Mouse (Mus musculus): ENCODE measurements at regions not wholly inside any gene's neighbourhood (a gene's known extent, or its start where the extent isn't known, plus 50 kb on each side); places are given as distances from the start of the nearest gene placed in this dataset.

- no peaks in the 10 kb centered on the region for H3K36me3 ChIP-seq (ENCODE audit: control insufficient read depth, insufficient read depth, low read length, poor library complexity, severe bottlenecking)
- no peak overlapping the region for H3K27ac ChIP-seq (ENCODE audit: insufficient read depth, low read depth, low read length, poor library complexity, severe bottlenecking)
- no peaks in the 10 kb centered on the region for H3K9me3 ChIP-seq (ENCODE audit: control insufficient read depth, insufficient read depth, low read depth, low read length)
- no peak for DNase-seq (ENCODE audit: low read depth, low spot score)
- TF ChIP-seq HCFC1 (IDR thresholded peaks at IDR 0.05; ENCODE audit: borderline replicate concordance, insufficient read depth, low read length) (no peak), CHD2 (IDR thresholded peaks at IDR 0.05; ENCODE audit: low read depth, low read length) (no peak), MAFK (IDR thresholded peaks at IDR 0.05; ENCODE audit: insufficient read depth, low read depth, low read length) (no peak), ZC3H11A (IDR thresholded peaks at IDR 0.05; ENCODE audit: borderline replicate concordance, low read depth, low read length) (no peak), ZNF384 (IDR thresholded peaks at IDR 0.05; ENCODE audit: low read depth, low read length) (no peak)
- no peak overlapping the region for H3K9ac ChIP-seq (ENCODE audit: insufficient read depth, low read depth, low read length, poor library complexity, severe bottlenecking)
- H3K4me1 ChIP-seq (ENCODE audit: control insufficient read depth in 2 of 2, insufficient read depth in 2 of 2, low read length in 2 of 2, poor library complexity in 1 of 2), result no peaks in the 10 kb centered on the region
- in situ Hi-C loops (cut with MboI; ENCODE audit: low sequenced_read_pairs in 2 of 2, unreplicated experiment in 2 of 2), result no loop called here
- H3K4me3 ChIP-seq (ENCODE audit: insufficient read depth in 1 of 2, low read depth in 1 of 2, low read length in 2 of 2, poor library complexity in 1 of 2, severe bottlenecking in 1 of 2), result no peak overlapping the region
Observed at GRCm38 (mm10) chr13:83785643-83786042, 281.8 kb downstream of the Mef2c start.

GRCm38 (mm10) chr13:83809535-83809934 is 305.7 kb downstream of the Mef2c start:
- Histone ChIP-seq H3K36me3 (ENCODE audit: control insufficient read depth, insufficient read depth, low read length, poor library complexity, severe bottlenecking) (no peaks in the 10 kb centered on the region), H3K4me1 (ENCODE audit: control insufficient read depth in 2 of 2, insufficient read depth in 2 of 2, low read length in 2 of 2, poor library complexity in 1 of 2) (no peaks in the 10 kb centered on the region), H3K9me3 (ENCODE audit: control insufficient read depth, insufficient read depth, low read depth, low read length) (no peaks in the 10 kb centered on the region), H3K27ac (ENCODE audit: insufficient read depth, low read depth, low read length, poor library complexity, severe bottlenecking) (no peak overlapping the region), H3K9ac (ENCODE audit: insufficient read depth, low read depth, low read length, poor library complexity, severe bottlenecking) (no peak overlapping the region), H3K4me3 (ENCODE audit: insufficient read depth in 1 of 2, low read depth in 1 of 2, low read length in 2 of 2, poor library complexity in 1 of 2, severe bottlenecking in 1 of 2) (no peak overlapping the region)
- no peak for DNase-seq (ENCODE audit: low read depth, low spot score)
- in situ Hi-C loops (cut with MboI; ENCODE audit: low sequenced_read_pairs in 2 of 2, unreplicated experiment in 2 of 2), result no loop called here
- TF ChIP-seq HCFC1 (IDR thresholded peaks at IDR 0.05; ENCODE audit: borderline replicate concordance, insufficient read depth, low read length) (no peak), ZC3H11A (IDR thresholded peaks at IDR 0.05; ENCODE audit: borderline replicate concordance, low read depth, low read length) (no peak), MAFK (IDR thresholded peaks at IDR 0.05; ENCODE audit: insufficient read depth, low read depth, low read length) (no peak)

GRCm38 (mm10) chr13:83820291-83820690 is 316.5 kb downstream of the Mef2c start:
- TF ChIP-seq ZC3H11A (IDR thresholded peaks at IDR 0.05; ENCODE audit: borderline replicate concordance, low read depth, low read length) (no peak), MAFK (IDR thresholded peaks at IDR 0.05; ENCODE audit: insufficient read depth, low read depth, low read length) (no peak), ZNF384 (IDR thresholded peaks at IDR 0.05; ENCODE audit: low read depth, low read length) (no peak), HCFC1 (IDR thresholded peaks at IDR 0.05; ENCODE audit: borderline replicate concordance, insufficient read depth, low read length) (no peak), CHD2 (IDR thresholded peaks at IDR 0.05; ENCODE audit: low read depth, low read length) (no peak)
- no peak for DNase-seq (ENCODE audit: low read depth, low spot score)
- H3K27ac ChIP-seq (ENCODE audit: insufficient read depth, low read depth, low read length, poor library complexity, severe bottlenecking), result no peak overlapping the region
- no peak overlapping the region for H3K9ac ChIP-seq (ENCODE audit: insufficient read depth, low read depth, low read length, poor library complexity, severe bottlenecking)
- H3K4me3 ChIP-seq (ENCODE audit: insufficient read depth in 1 of 2, low read depth in 1 of 2, low read length in 2 of 2, poor library complexity in 1 of 2, severe bottlenecking in 1 of 2), result no peak overlapping the region
- no peaks in the 10 kb centered on the region for H3K4me1 ChIP-seq (ENCODE audit: control insufficient read depth in 2 of 2, insufficient read depth in 2 of 2, low read length in 2 of 2, poor library complexity in 1 of 2)
- no peaks in the 10 kb centered on the region for H3K36me3 ChIP-seq (ENCODE audit: control insufficient read depth, insufficient read depth, low read length, poor library complexity, severe bottlenecking)
- no peaks in the 10 kb centered on the region for H3K9me3 ChIP-seq (ENCODE audit: control insufficient read depth, insufficient read depth, low read depth, low read length)
- in situ Hi-C loops (cut with MboI; ENCODE audit: low sequenced_read_pairs in 2 of 2, unreplicated experiment in 2 of 2), result no loop called here

- DNase-seq (ENCODE audit: low read depth, low spot score), result no peak
- Histone ChIP-seq H3K9ac (ENCODE audit: insufficient read depth, low read depth, low read length, poor library complexity, severe bottlenecking) (no peak overlapping the region), H3K4me3 (ENCODE audit: insufficient read depth in 1 of 2, low read depth in 1 of 2, low read length in 2 of 2, poor library complexity in 1 of 2, severe bottlenecking in 1 of 2) (no peak overlapping the region), H3K9me3 (ENCODE audit: control insufficient read depth, insufficient read depth, low read depth, low read length) (no peaks in the 10 kb centered on the region), H3K4me1 (ENCODE audit: control insufficient read depth in 2 of 2, insufficient read depth in 2 of 2, low read length in 2 of 2, poor library complexity in 1 of 2) (no peaks in the 10 kb centered on the region), H3K27ac (ENCODE audit: insufficient read depth, low read depth, low read length, poor library complexity, severe bottlenecking) (no peak overlapping the region), H3K36me3 (ENCODE audit: control insufficient read depth, insufficient read depth, low read length, poor library complexity, severe bottlenecking) (no peaks in the 10 kb centered on the region)
- TF ChIP-seq ZNF384 (IDR thresholded peaks at IDR 0.05; ENCODE audit: low read depth, low read length) (no peak), MAFK (IDR thresholded peaks at IDR 0.05; ENCODE audit: insufficient read depth, low read depth, low read length) (no peak), HCFC1 (IDR thresholded peaks at IDR 0.05; ENCODE audit: borderline replicate concordance, insufficient read depth, low read length) (no peak), CHD2 (IDR thresholded peaks at IDR 0.05; ENCODE audit: low read depth, low read length) (no peak)
- in situ Hi-C loops (cut with MboI; ENCODE audit: low sequenced_read_pairs in 2 of 2, unreplicated experiment in 2 of 2), result no loop called here
Observed at GRCm38 (mm10) chr13:83820721-83821120, 316.9 kb downstream of the Mef2c start.

DNA sequence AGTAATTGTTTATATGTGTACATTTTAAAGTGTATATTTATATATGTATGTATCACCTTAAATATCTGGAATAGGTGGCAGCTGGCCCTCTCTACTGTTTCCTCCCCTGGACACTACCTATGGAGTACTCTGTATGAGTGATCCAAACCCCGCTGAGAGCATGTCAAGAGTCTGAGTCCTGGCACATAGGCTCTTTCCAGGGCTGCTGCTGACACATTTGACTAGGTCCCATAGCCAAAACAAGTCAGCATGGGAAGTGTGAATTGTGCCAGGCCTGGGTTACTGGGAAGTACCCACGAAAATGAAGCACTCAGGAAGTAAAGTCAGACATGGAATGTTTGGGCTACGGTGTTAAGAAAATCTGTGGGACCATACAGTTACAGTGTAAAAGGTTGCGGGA is 321.1 kb downstream of the Mef2c start:
- Histone ChIP-seq H3K27ac (ENCODE audit: insufficient read depth, low read depth, low read length, poor library complexity, severe bottlenecking) (no peak overlapping the region), H3K36me3 (ENCODE audit: control insufficient read depth, insufficient read depth, low read length, poor library complexity, severe bottlenecking) (no peaks in the 10 kb centered on the region), H3K9ac (ENCODE audit: insufficient read depth, low read depth, low read length, poor library complexity, severe bottlenecking) (no peak overlapping the region), H3K4me1 (ENCODE audit: control insufficient read depth in 2 of 2, insufficient read depth in 2 of 2, low read length in 2 of 2, poor library complexity in 1 of 2) (no peaks in the 10 kb centered on the region), H3K9me3 (ENCODE audit: control insufficient read depth, insufficient read depth, low read depth, low read length) (no peaks in the 10 kb centered on the region), H3K4me3 (ENCODE audit: insufficient read depth in 1 of 2, low read depth in 1 of 2, low read length in 2 of 2, poor library complexity in 1 of 2, severe bottlenecking in 1 of 2) (no peak overlapping the region)
- DNase-seq (ENCODE audit: low read depth, low spot score), result no peak
- in situ Hi-C loops (cut with MboI; ENCODE audit: low sequenced_read_pairs in 2 of 2, unreplicated experiment in 2 of 2), result no loop called here
- TF ChIP-seq MAFK (IDR thresholded peaks at IDR 0.05; ENCODE audit: insufficient read depth, low read depth, low read length), result no peak
